In the genomic region with DNA sequence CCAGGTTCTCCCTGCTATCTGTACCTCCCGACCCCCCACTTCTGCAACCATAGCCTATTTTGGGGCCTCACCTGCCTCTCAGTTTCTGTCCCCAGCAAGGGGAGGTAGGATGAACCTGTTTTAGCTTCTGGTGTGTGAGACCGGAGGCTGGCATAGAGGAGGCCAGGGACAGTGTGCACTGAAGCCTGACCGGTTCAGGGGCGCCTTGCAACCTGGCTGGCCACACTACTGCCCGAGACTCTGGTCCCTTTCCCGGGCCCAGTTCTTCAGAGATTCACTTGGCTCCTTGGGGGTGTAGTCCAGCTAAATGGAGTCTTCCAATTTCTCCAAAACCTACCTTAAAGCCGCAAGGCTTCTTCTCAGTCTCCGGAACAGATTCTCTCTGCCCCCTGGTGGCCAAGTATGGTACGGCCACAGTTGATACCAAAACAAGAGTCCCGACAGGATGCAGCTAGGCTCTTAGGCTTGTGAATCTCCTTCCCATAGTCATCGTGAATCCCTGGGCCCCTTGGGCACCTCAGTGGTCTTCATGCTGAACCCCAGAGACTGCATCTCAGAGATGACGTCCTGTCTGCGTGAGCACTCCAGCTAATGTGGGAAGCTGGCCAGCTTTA, we compare ENCODE assay signal across 7 mouse cellular contexts. TPM values are rescaled to one million over a fixed set of nuclear protein-coding genes. Genes with fewer than 3 reads are reported as not detected.
DNase-seq lines count a peak whose midpoint lies in the region; ATAC-seq lines count a peak whose summit lies in the region.

No protein-coding gene starts in this region.

- H3K4me1 ChIP-seq in midbrain, embryonic 15.5 days = peaks cover 3% of the 10 kb centered on the region; the same call in 1 of the 2 replicates

- H3K27ac ChIP-seq in midbrain, embryonic 15.5 days = no peak overlapping the region

- intact Hi-C loops in left cerebral cortex, postnatal 36 days (cut with DNase I) = loop anchor here (1.0 kb wide), 1 partner anchor 44 kb away; no protein-coding TSS in a partner anchor

- 15% methylated on average over 13 of the region's 13 CpGs for WGBS in midbrain, embryonic 15.5 days

- H3K27me3 ChIP-seq in midbrain, embryonic 15.5 days (replicated peaks) = no peaks in the 10 kb centered on the region

- H3K4me3 ChIP-seq in midbrain, embryonic 15.5 days = no peak overlapping the region

- peak; percentile 39; the same call in 1 of the 2 replicates for ATAC-seq in midbrain, embryonic 15.5 days (replicated peaks)

- H3K9ac ChIP-seq in midbrain, embryonic 15.5 days = no peak overlapping the region

- H3K36me3 ChIP-seq in midbrain, embryonic 15.5 days (replicated peaks) = no peaks in the 10 kb centered on the region

- peak; percentile 95 for DNase-seq in adrenal gland, postnatal 10 days
- DNase-seq in embryo, embryonic 9.5 days (ENCODE audit: extremely low spot score) = peak; percentile 85
- DNase-seq in heart, adult 11 months = peak; percentile 95
- peak; percentile 69 for DNase-seq in kidney, adult 11 months
- peak; percentile 85 to 90 for DNase-seq in left cerebral cortex, postnatal 36 days (ENCODE audit: low spot score in 2 of 2)
- peak; percentile 74 for DNase-seq in spleen, adult 12 weeks (ENCODE audit: low spot score)

- peak overlapping the region; percentile 24; the same call in 1 of the 2 replicates for H3K4me2 ChIP-seq in midbrain, embryonic 15.5 days

- no peaks in the 10 kb centered on the region for H3K9me3 ChIP-seq in midbrain, embryonic 15.5 days

RNA-seq across cellular contexts. Expression of a gene that starts 22.0 kb away (rescaled TPM):
- 1 to 10 TPM; 1.8 to 3.1 TPM for total RNA-seq in adrenal gland, postnatal 10 days (2021)
- 100 to 1,000 TPM in 1 of 2 experiments, 10 to 100 TPM in 1; 69.6 to 102 TPM for total RNA-seq in left cerebral cortex, postnatal 36 days (2021)
- polyA plus RNA-seq in midbrain, embryonic 15.5 days (2015; fragmentation: Nextera tagmentation; extraction: Ambion mirVana) = 2.6 and 3.9 TPM in 2 replicates

RNA-seq across cellular contexts. Expression of a gene that starts 48.8 kb away (rescaled TPM):
- total RNA-seq in adrenal gland, postnatal 10 days (2021) = 1,000 to 10,000 TPM; 1,275 to 1,278 TPM
- 100 to 1,000 TPM; 524 to 620 TPM for total RNA-seq in left cerebral cortex, postnatal 36 days (2021)
- 622 and 634 TPM in 2 replicates for polyA plus RNA-seq in midbrain, embryonic 15.5 days (2015; fragmentation: Nextera tagmentation; extraction: Ambion mirVana)

RNA-seq across cellular contexts. Expression of a gene that starts 52.5 kb away (rescaled TPM):
- 10 to 100 TPM; 11.7 to 29.3 TPM for total RNA-seq in adrenal gland, postnatal 10 days (2021)
- total RNA-seq in left cerebral cortex, postnatal 36 days (2021) = 100 to 1,000 TPM; 149 to 163 TPM
- polyA plus RNA-seq in midbrain, embryonic 15.5 days (2015; fragmentation: Nextera tagmentation; extraction: Ambion mirVana) = 72.0 and 75.2 TPM in 2 replicates

Comparison
In these comparisons a context has a peak if more than half of its experiments do, and no peak if none do; other contexts are left out.
1. RNA of a gene that starts 22.0 kb away (total RNA-seq): 69.6 to 102 TPM in left cerebral cortex, postnatal 36 days; 1.8 to 3.1 TPM in adrenal gland, postnatal 10 days; every median in the first group is over 10 times any median in the second.
2. RNA of a gene that starts 52.5 kb away (total RNA-seq): 149 to 163 TPM in left cerebral cortex, postnatal 36 days; 11.7 to 29.3 TPM in adrenal gland, postnatal 10 days; every median in the first group is over 4 times any median in the second.
3. Peak in every context shown above with its lines, with median percentiles within 50 percentile points of each other: DNase-seq.